Mouse (Mus musculus) gastrocnemius, adult 18-20 months (tissue): ENCODE measurements around the gene Ak5. TPM values are rescaled to one million over a fixed set of nuclear protein-coding genes. Genes with fewer than 3 reads are reported as not detected.

ENCODE experiments used
- DNase-seq: peaks from one replicate; pipeline ENCODE4 v3.0.0; 2021; ENCODE audit warnings: low spot score
- total RNA-seq, 2 experiments: library from RNA; stranded (reverse); gene quantifications; 2 replicates each; pipeline ENCODE4 v1.2.3; 2021

Ak5 gene
- total RNA-seq, 2 experiments from 2014 or later, result 0.24 to 0.32 TPM

GRCm38 (mm10) chr3:152438068-152438467, 230.1 kb downstream of the Ak5 start:
- DNase-seq, result no peak

DNA sequence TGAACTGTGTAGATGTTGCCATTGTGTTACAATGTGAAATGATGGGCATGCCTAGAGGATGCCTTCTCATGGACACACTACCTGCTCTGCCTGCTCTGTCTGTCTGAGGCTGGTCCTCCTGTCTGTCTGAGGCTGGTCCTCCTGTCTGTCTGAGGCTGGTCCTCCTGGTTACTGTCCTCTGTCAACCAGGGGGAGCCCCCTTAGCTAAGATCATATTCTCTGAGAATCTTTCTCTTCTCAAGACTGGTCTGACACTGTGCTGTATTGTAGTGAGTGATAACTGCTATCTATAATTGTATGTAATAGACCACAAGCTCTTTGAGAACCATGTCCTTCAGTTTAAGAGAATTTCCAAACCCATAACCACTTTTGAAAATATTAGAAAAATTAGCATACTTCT, 232.6 kb downstream of the Ak5 start:
- DNase-seq, result no peak

- no peak for DNase-seq
These were observed 235.5 kb downstream of the Ak5 start for GRCm38 (mm10) chr3:152432677-152433076.

DNA sequence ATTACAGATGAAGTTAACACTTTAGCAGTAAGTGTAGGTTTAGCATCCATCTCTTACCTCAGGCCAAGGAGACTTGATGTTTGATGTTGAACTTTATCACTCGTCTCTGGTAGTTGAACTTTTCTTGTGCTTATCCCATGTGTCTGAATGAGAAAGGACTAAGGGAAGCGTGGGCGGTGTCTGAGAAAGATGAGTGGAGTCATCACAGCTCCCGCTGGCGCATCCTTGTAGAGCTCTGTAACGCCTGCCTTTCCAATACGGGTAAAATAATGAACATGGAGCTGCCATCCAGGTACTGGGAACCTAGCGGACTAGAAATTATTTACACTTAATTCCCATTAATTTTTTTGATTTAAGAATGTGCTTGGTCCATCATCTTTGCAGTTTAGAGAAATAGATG, 239.2 kb downstream of the Ak5 start:
- no peak for DNase-seq

Other genes starting within 250 kb of the Ak5 start
- 10 to 100 TPM; 21.0 to 22.4 TPM for gene Pigk, start 45.7 kb upstream of the Ak5 start, total RNA-seq